Mouse (Mus musculus): ENCODE results near the gene Timm17b. TPM values are rescaled to one million over a fixed set of nuclear protein-coding genes. Genes with fewer than 3 reads are reported as not detected.
"Not testable (repeated sequence)": the region's sequence is repeated elsewhere in the genome, so short reads cannot be mapped to it uniquely, and the experiment has no call there.

Gene Timm17b
- polyA plus RNA-seq, 1 experiment = 129 TPM

- TF ChIP-seq GATA1 (IDR thresholded peaks at IDR 0.05; ENCODE audit: low read length) = no peak
Measured at GRCm38 (mm10) chrX:7907735-7908134, 8.6 kb downstream of the Timm17b start, which contains the start of gene Gm10491. Gm10491 (minus strand) TSS chrX:7907835.

- not testable (repeated sequence) for TF ChIP-seq GATA1 (IDR thresholded peaks at IDR 0.05; ENCODE audit: low read length)
Measured at GRCm38 (mm10) chrX:7909242-7909641, 10.1 kb downstream of the Timm17b start, which contains the start of gene Gm10490. Gm10490 (plus strand) TSS chrX:7909542.

- TF ChIP-seq GATA1 (IDR thresholded peaks at IDR 0.05; ENCODE audit: low read length) = no peak
Measured at GRCm38 (mm10) chrX:7910473-7910872, 11.3 kb downstream of the Timm17b start.

GRCm38 (mm10) chrX:7919601-7920383 is 20.6 kb downstream of the Timm17b start, which contains the start of gene Pcsk1n:
Pcsk1n (plus strand) TSS chrX:7919822.
- no peak for TF ChIP-seq GATA1 (IDR thresholded peaks at IDR 0.05; ENCODE audit: low read length)

- no peak for TF ChIP-seq GATA1 (IDR thresholded peaks at IDR 0.05; ENCODE audit: low read length)
Measured at GRCm38 (mm10) chrX:7922032-7922431, 22.9 kb downstream of the Timm17b start.

- no peak for TF ChIP-seq GATA1 (IDR thresholded peaks at IDR 0.05; ENCODE audit: low read length)
Measured at GRCm38 (mm10) chrX:7926266-7926665, 27.1 kb downstream of the Timm17b start.

GRCm38 (mm10) chrX:7927116-7927515 is 28.0 kb downstream of the Timm17b start:
- no peak for TF ChIP-seq GATA1 (IDR thresholded peaks at IDR 0.05; ENCODE audit: low read length)

- no peak for TF ChIP-seq GATA1 (IDR thresholded peaks at IDR 0.05; ENCODE audit: low read length)
Measured at GRCm38 (mm10) chrX:7928270-7928790, 29.2 kb downstream of the Timm17b start, which contains the start of gene Eras. Eras (minus strand) TSS chrX:7928607.

- TF ChIP-seq GATA1 (IDR thresholded peaks at IDR 0.05; ENCODE audit: low read length) = no peak
Measured at GRCm38 (mm10) chrX:7936874-7937273, 37.7 kb downstream of the Timm17b start.

GRCm38 (mm10) chrX:7937667-7938066 is 38.5 kb downstream of the Timm17b start:
- TF ChIP-seq GATA1 (IDR thresholded peaks at IDR 0.05; ENCODE audit: low read length) = no peak

- no peak for TF ChIP-seq GATA1 (IDR thresholded peaks at IDR 0.05; ENCODE audit: low read length)
Measured at GRCm38 (mm10) chrX:7945618-7946017, 46.5 kb downstream of the Timm17b start.

- no peak for TF ChIP-seq GATA1 (IDR thresholded peaks at IDR 0.05; ENCODE audit: low read length)
Measured at GRCm38 (mm10) chrX:7947108-7947899, 48.1 kb downstream of the Timm17b start, which contains the start of gene Hdac6. Hdac6 (minus strand) TSS chrX:7947889.

GRCm38 (mm10) chrX:7947900-7948492 is 48.8 kb downstream of the Timm17b start:
- no peak for TF ChIP-seq GATA1 (IDR thresholded peaks at IDR 0.05; ENCODE audit: low read length)

- no peak for TF ChIP-seq GATA1 (IDR thresholded peaks at IDR 0.05; ENCODE audit: low read length)
Measured at GRCm38 (mm10) chrX:7950091-7950490, 50.9 kb downstream of the Timm17b start.

Other genes starting within 250 kb of the Timm17b start
- not detected in 2 replicates for gene Prickle3, start 242.1 kb upstream of the Timm17b start, polyA plus RNA-seq (2012)
- 8.9 and 13.9 TPM in 2 replicates for gene Plp2, start 228.0 kb upstream of the Timm17b start, polyA plus RNA-seq (2012)
- not detected in 2 replicates for gene Magix, start 218.1 kb upstream of the Timm17b start, polyA plus RNA-seq (2012)
- gene Gpkow, start 202.2 kb upstream of the Timm17b start, polyA plus RNA-seq (2012) = 6.1 and 9.3 TPM in 2 replicates
- 14.2 and 17.0 TPM in 2 replicates for gene Wdr45, start 185.0 kb upstream of the Timm17b start, polyA plus RNA-seq (2012)
- 1.5 and 4.7 TPM in 2 replicates for gene Gm45208, start 177.1 kb upstream of the Timm17b start, polyA plus RNA-seq (2012)
- gene Praf2, start 170.9 kb upstream of the Timm17b start, polyA plus RNA-seq (2012) = 9.2 and 10.4 TPM in 2 replicates
- 9.6 and 11.4 TPM in 2 replicates for gene Ccdc120, start 148.5 kb upstream of the Timm17b start, polyA plus RNA-seq (2012)
- gene Tfe3, start 136.8 kb upstream of the Timm17b start, polyA plus RNA-seq (2012) = 36.2 and 43.7 TPM in 2 replicates
- gene Gripap1, start 109.6 kb upstream of the Timm17b start, polyA plus RNA-seq (2012) = 23.3 and 28.3 TPM in 2 replicates
- gene Kcnd1, start 77.1 kb upstream of the Timm17b start, polyA plus RNA-seq (2012) = 0.22 and 0.31 TPM in 2 replicates
- 71.5 and 82.8 TPM in 2 replicates for gene Otud5, start 58.0 kb upstream of the Timm17b start, polyA plus RNA-seq (2012)
- gene Pim2, start 21.1 kb upstream of the Timm17b start, polyA plus RNA-seq (2012) = 14.2 and 14.5 TPM in 2 replicates
- 60.7 and 69.5 TPM in 2 replicates for gene Slc35a2, start 15.3 kb upstream of the Timm17b start, polyA plus RNA-seq (2012)
- 179 and 197 TPM in 2 replicates for gene Pqbp1, start 88 bp upstream of the Timm17b start, polyA plus RNA-seq (2012)
- not detected in 2 replicates for gene Gm10491, start 8.5 kb downstream of the Timm17b start, polyA plus RNA-seq (2012)
- not detected in 2 replicates for gene Gm10490, start 10.2 kb downstream of the Timm17b start, polyA plus RNA-seq (2012)
- gene Pcsk1n, start 20.5 kb downstream of the Timm17b start, polyA plus RNA-seq (2012) = not detected in 2 replicates
- not detected in 2 replicates for gene Eras, start 29.2 kb downstream of the Timm17b start, polyA plus RNA-seq (2012)
- 2.6 and 3.2 TPM in 2 replicates for gene Hdac6, start 48.5 kb downstream of the Timm17b start, polyA plus RNA-seq (2012)
- gene Gata1, start 78.7 kb downstream of the Timm17b start, polyA plus RNA-seq (2012) = 1,486 and 2,392 TPM in 2 replicates
- not detected in 2 replicates for gene Glod5, start 119.1 kb downstream of the Timm17b start, polyA plus RNA-seq (2012)
- gene Suv39h1, start 175.4 kb downstream of the Timm17b start, polyA plus RNA-seq (2012) = 19.8 and 22.2 TPM in 2 replicates
- 177 and 230 TPM in 2 replicates for gene Was, start 191.1 kb downstream of the Timm17b start, polyA plus RNA-seq (2012)
- 39.6 and 40.4 TPM in 2 replicates for gene Wdr13, start 233.5 kb downstream of the Timm17b start, polyA plus RNA-seq (2012)
- 55.5 and 225 TPM in 2 replicates for gene Rbm3, start 246.5 kb downstream of the Timm17b start, polyA plus RNA-seq (2012)